Comparison of ENCODE assay signal across 8 mouse cellular contexts in the genomic region with DNA sequence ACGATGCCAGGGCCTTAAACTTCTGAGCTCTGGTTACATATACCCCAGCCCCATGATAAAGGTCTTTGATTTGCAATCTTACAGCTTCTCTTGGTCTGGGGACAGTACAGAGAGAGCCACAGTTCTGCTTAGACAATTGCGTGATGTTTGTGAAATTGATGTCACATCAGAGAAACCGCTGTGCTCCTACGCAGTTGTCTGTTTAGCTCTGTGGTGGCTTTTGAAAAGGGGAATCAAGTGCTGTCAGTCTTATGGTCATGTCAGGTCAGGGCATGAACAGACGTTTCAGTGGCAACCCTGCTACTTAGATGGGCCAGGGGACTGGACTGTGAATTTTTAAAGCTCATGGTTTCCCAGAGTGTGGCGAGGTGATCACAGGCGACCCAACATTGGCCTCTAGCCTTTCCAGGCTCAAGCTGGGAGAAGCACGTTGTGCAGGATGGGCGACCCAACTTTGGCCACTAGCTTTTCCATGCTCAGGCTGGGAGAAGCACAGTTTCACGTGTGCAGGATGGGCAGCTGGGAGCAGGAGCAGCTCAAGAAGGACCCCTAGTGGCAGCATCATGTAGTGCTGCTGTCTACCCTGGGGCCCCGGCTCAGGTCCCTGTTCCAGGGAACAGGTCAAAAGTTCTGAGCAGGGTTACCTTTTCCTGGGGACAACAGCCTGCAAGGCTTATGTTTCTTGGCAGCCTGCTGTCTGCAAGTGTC. TPM values are rescaled to one million over a fixed set of nuclear protein-coding genes. Genes with fewer than 3 reads are reported as not detected.
A peak's percentile ranks its signal among the peaks of the same experiment; 100 is the strongest.
DNase-seq lines count a peak whose midpoint lies in the region; ATAC-seq and TF ChIP-seq lines count a peak whose summit lies in the region.

No protein-coding gene starts in this region.

- WGBS in thymus, adult 2 months = 65% methylated on average over 11 of the region's 11 CpGs
- WGBS in hindbrain, embryonic 10.5 days = 40% methylated on average over 11 of the region's 11 CpGs
- WGBS in liver, embryonic 16.5 days (ENCODE audit: insufficient replicate concordance) = 35% methylated on average over 11 of the region's 11 CpGs
- 44% methylated on average over 11 of the region's 11 CpGs for WGBS in stomach, postnatal 0 days

- no peak overlapping the region for H3K27ac ChIP-seq in thymus, adult 2 months (ENCODE audit: control insufficient read depth, insufficient read depth, low read length)
- 0 out of 2 replicates have a peak overlapping the region, but pooled peaks have one; percentile 66 for H3K27ac ChIP-seq in hindbrain, embryonic 10.5 days
- H3K27ac ChIP-seq in liver, embryonic 16.5 days (ENCODE audit: low read length) = no peak overlapping the region
- H3K27ac ChIP-seq in stomach, postnatal 0 days (replicated peaks) = no peak overlapping the region

- no peak for TF ChIP-seq POLR2A in thymus, adult 2 months (IDR thresholded peaks at IDR 0.05; ENCODE audit: control insufficient read depth, extremely low read depth, insufficient read depth, low read length, poor library complexity)

- H3K36me3 ChIP-seq in thymus, adult 2 months (ENCODE audit: control insufficient read depth, insufficient read depth, low read length) = no peaks in the 10 kb centered on the region
- H3K36me3 ChIP-seq in hindbrain, embryonic 10.5 days = no peaks in the 10 kb centered on the region
- no peaks in the 10 kb centered on the region for H3K36me3 ChIP-seq in liver, embryonic 16.5 days (ENCODE audit: control insufficient read depth, insufficient read depth)
- H3K36me3 ChIP-seq in stomach, postnatal 0 days (ENCODE audit: control insufficient read depth, insufficient read depth, low read length) = no peaks in the 10 kb centered on the region

- TF ChIP-seq EP300 in stomach, postnatal 0 days (optimal IDR thresholded peaks at IDR 0.05) = no peak

- DNase-seq in adrenal gland, postnatal 10 days = peak; percentile 56
- DNase-seq in adrenal gland, adult 2 months = no peak
- no peak for DNase-seq in thymus, adult 2 months
- DNase-seq in thymus, postnatal 14 days = no peak
- DNase-seq in hindbrain, embryonic 10.5 days (ENCODE audit: low spot score) = peak; percentile 63
- DNase-seq in stomach, postnatal 0 days (ENCODE audit: low spot score) = peak; percentile 61
- no peak for DNase-seq in cerebellum, adult 11-12 months

- H3K4me2 ChIP-seq in liver, embryonic 16.5 days (ENCODE audit: low read depth, low read length) = peak overlapping the region; percentile 41
- no peak overlapping the region for H3K4me2 ChIP-seq in stomach, postnatal 0 days (replicated peaks; ENCODE audit: low read depth)

- H3K27me3 ChIP-seq in thymus, adult 2 months (ENCODE audit: control insufficient read depth, insufficient read depth, low read length) = no peaks in the 10 kb centered on the region
- peaks cover 29% of the 10 kb centered on the region for H3K27me3 ChIP-seq in hindbrain, embryonic 10.5 days (ENCODE audit: insufficient read depth, poor library complexity, severe bottlenecking)
- H3K27me3 ChIP-seq in liver, embryonic 16.5 days (ENCODE audit: control insufficient read depth, insufficient read depth, low read depth, low read length) = no peaks in the 10 kb centered on the region
- H3K27me3 ChIP-seq in stomach, postnatal 0 days (ENCODE audit: control insufficient read depth, insufficient read depth, low read length) = no peaks in the 10 kb centered on the region

- H3K4me1 ChIP-seq in thymus, adult 2 months (replicated peaks; ENCODE audit: control insufficient read depth, insufficient read depth, low read length) = no peaks in the 10 kb centered on the region; the same call in 1 of the 2 replicates
- peaks cover 17% of the 10 kb centered on the region for H3K4me1 ChIP-seq in hindbrain, embryonic 10.5 days (replicated peaks)
- H3K4me1 ChIP-seq in liver, embryonic 16.5 days (ENCODE audit: control insufficient read depth, low read depth, low read length) = peaks cover 9% of the 10 kb centered on the region
- peaks cover 2% of the 10 kb centered on the region; the same call in 1 of the 2 replicates for H3K4me1 ChIP-seq in stomach, postnatal 0 days (replicated peaks; ENCODE audit: control insufficient read depth, insufficient read depth)

- TF ChIP-seq CTCF in thymus, adult 2 months (IDR thresholded peaks at IDR 0.05; ENCODE audit: borderline replicate concordance, control insufficient read depth, extremely low read depth, insufficient read depth, low read length, poor library complexity) = peak; percentile 48; the same call in 1 of the 2 replicates
- TF ChIP-seq CTCF in stomach, postnatal 0 days (IDR thresholded peaks at IDR 0.05; ENCODE audit: low read depth) = peak; percentile 69

- ATAC-seq in liver, embryonic 16.5 days (ENCODE audit: low read depth) = no peak
- peak; percentile 44 for ATAC-seq in stomach, postnatal 0 days (ENCODE audit: low FRiP score, low TSS enrichment)

- no peak overlapping the region for H3K9ac ChIP-seq in liver, embryonic 16.5 days (ENCODE audit: low read depth, low read length)
- no peak overlapping the region for H3K9ac ChIP-seq in stomach, postnatal 0 days (ENCODE audit: low read length)

- H3K4me3 ChIP-seq in thymus, adult 2 months (ENCODE audit: control insufficient read depth, insufficient read depth, low read length) = no peak overlapping the region
- H3K4me3 ChIP-seq in hindbrain, embryonic 10.5 days = peak overlapping the region; percentile 37
- H3K4me3 ChIP-seq in liver, embryonic 16.5 days (ENCODE audit: low read depth, low read length) = no peak overlapping the region
- no peak overlapping the region for H3K4me3 ChIP-seq in stomach, postnatal 0 days (ENCODE audit: low read depth, low read length)

- 0 out of 2 replicates have a peak, but pooled peaks cover 2% of the 10 kb centered on the region for H3K9me3 ChIP-seq in hindbrain, embryonic 10.5 days
- H3K9me3 ChIP-seq in liver, embryonic 16.5 days (replicated peaks; ENCODE audit: control insufficient read depth, low read length) = no peaks in the 10 kb centered on the region
- no peaks in the 10 kb centered on the region for H3K9me3 ChIP-seq in stomach, postnatal 0 days (ENCODE audit: control insufficient read depth, low read length)

RNA-seq across cellular contexts. Expression of a gene that starts 39.0 kb away (rescaled TPM):
- 100 to 1,000 TPM; 156 to 182 TPM for total RNA-seq in adrenal gland, postnatal 10 days (2021)
- 100 to 1,000 TPM; 287 to 305 TPM for total RNA-seq in adrenal gland, adult 2 months (2021)
- polyA plus RNA-seq in adrenal gland, adult 2 months (2012; rRNA removed) = 117 and 146 TPM in 2 replicates
- polyA plus RNA-seq in thymus, adult 2 months (2012; rRNA removed) = 133 and 158 TPM in 2 replicates
- polyA plus RNA-seq in hindbrain, embryonic 10.5 days (2016; fragmentation: Nextera tagmentation; extraction: Ambion mirVana) = 277 and 300 TPM in 2 replicates
- polyA plus RNA-seq in liver, embryonic 16.5 days (2015; fragmentation: Nextera tagmentation; extraction: Ambion mirVana) = 173 and 183 TPM in 2 replicates
- polyA plus RNA-seq in stomach, postnatal 0 days (2015; fragmentation: Nextera tagmentation; extraction: Ambion mirVana) = 265 and 266 TPM in 2 replicates

Comparison
In these comparisons a context has a peak if more than half of its experiments do, and no peak if none do; other contexts are left out.
1. DNase-seq: peak in adrenal gland, postnatal 10 days (single experiment), hindbrain, embryonic 10.5 days (single experiment) and stomach, postnatal 0 days (single experiment); none in adrenal gland, adult 2 months (single experiment), thymus, adult 2 months (single experiment), thymus, postnatal 14 days (single experiment) and cerebellum, adult 11-12 months (single experiment).